Mouse (Mus musculus) thymus, adult 2 months (tissue): Measurements from ENCODE around the gene Slc25a44.
"Not testable (repeated sequence)": the region's sequence is repeated elsewhere in the genome, so short reads cannot be mapped to it uniquely, and the experiment has no call there.

Experiments
- CTCF ChIP-seq: fragments of 200-500 bp; IDR thresholded peaks from 2 replicates; pipeline ENCODE4 v1.5.1; 2012; ENCODE audit warnings: mild to moderate bottlenecking, control low read depth, low read length, moderate library complexity, borderline replicate concordance; ENCODE audit not compliant: control insufficient read depth, poor library complexity, insufficient read depth; ENCODE audit errors: extremely low read depth
- POLR2A ChIP-seq: fragments of 200-500 bp; IDR thresholded peaks from 2 replicates; pipeline ENCODE4 v1.6.1; 2012; ENCODE audit warnings: mild to moderate bottlenecking, low read length, control low read depth, moderate library complexity; ENCODE audit not compliant: control insufficient read depth, poor library complexity, insufficient read depth; ENCODE audit errors: extremely low read depth

DNA sequence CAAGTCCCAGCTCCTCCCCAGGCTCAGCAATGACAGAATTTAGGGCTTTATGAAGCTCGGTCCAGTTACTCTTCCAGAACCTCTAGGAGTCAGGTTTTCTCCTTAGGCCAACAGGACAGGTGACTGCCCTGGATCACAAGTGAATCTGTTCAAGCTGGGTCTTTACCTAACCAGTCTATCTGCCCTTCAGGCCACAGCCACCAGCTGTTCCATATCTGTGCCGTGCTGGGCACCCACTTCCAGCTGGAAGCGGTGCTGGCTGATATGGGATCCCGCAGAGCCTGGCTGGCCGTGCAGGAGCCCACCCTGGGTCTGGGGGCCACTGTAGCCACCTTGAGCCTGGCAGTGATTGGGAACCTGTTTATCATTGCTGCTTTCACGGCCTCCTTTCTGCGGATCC lies 42.6 kb downstream of the Slc25a44 start:
- TF ChIP-seq POLR2A, CTCF: not testable (repeated sequence)
